Mouse (Mus musculus) MEL (cell line): ENCODE data around the gene Ptprj. TPM values are rescaled to one million over a fixed set of nuclear protein-coding genes. Genes with fewer than 3 reads are reported as not detected.
A peak's percentile ranks its signal among the peaks of the same experiment; 100 is the strongest.

Experiments used
- DNase-seq: peaks from one replicate; pipeline ENCODE4 v3.0.0; 2011; ENCODE audit warnings: low read depth, low spot score
- H3K27ac ChIP-seq: 2 replicates; pipeline ENCODE4 v1.5.1; 2012; ENCODE audit warnings: low read depth, mild to moderate bottlenecking, control low read depth, low read length, moderate library complexity; ENCODE audit not compliant: control insufficient read depth
- H3K27me3 ChIP-seq, 2 experiments: fragments of 150-350 bp in 1 of 2; sonication (generic) in 1 of 2; 2 replicates each; pipeline ENCODE4 v1.6.1; 2012; ENCODE audit warnings: low read length in 2 of 2, mild to moderate bottlenecking in 2 of 2, improper control_type of control experiment in 1 of 2, moderate library complexity in 1 of 2; ENCODE audit not compliant: insufficient read depth in 2 of 2, control insufficient read depth in 1 of 2
- H3K36me3 ChIP-seq, 2 experiments: 2 replicates each; pipeline ENCODE4 v1.6.1; 2012 to 2014; ENCODE audit warnings: low read length in 2 of 2, improper control_type of control experiment in 1 of 2, inconsistent platforms in 1 of 2, mild to moderate bottlenecking in 1 of 2; ENCODE audit not compliant: insufficient read depth in 2 of 2, control insufficient read depth in 1 of 2
- H3K4me1 ChIP-seq, 2 experiments: fragments of 150-350 bp in 1 of 2; sonication (generic) in 1 of 2; 2 replicates each; pipeline ENCODE4 v1.6.1; 2012; ENCODE audit warnings: low read length in 2 of 2, improper control_type of control experiment in 1 of 2, mild to moderate bottlenecking in 1 of 2; ENCODE audit not compliant: insufficient read depth in 2 of 2, control insufficient read depth in 1 of 2
- H3K4me3 ChIP-seq, 2 experiments: fragments of 150-350 bp in 1 of 2; sonication (generic) in 1 of 2; 2 replicates each; pipeline ENCODE4 v1.5.1; 2012; ENCODE audit warnings: low read depth in 2 of 2, low read length in 2 of 2, mild to moderate bottlenecking in 2 of 2, moderate library complexity in 2 of 2, control low read depth in 1 of 2, improper control_type of control experiment in 1 of 2; ENCODE audit not compliant: control insufficient read depth in 1 of 2, insufficient read depth in 1 of 2
- H3K79me2 ChIP-seq: 2 replicates; pipeline ENCODE4 v1.6.1; 2012; ENCODE audit warnings: mild to moderate bottlenecking, low read length, moderate library complexity; ENCODE audit not compliant: control insufficient read depth, poor library complexity, insufficient read depth
- H3K9ac ChIP-seq: 2 replicates; pipeline ENCODE4 v1.6.1; 2012; ENCODE audit warnings: low read depth, mild to moderate bottlenecking, control low read depth, low read length, moderate library complexity; ENCODE audit not compliant: control insufficient read depth, poor library complexity, severe bottlenecking
- H3K9me3 ChIP-seq: fragments of 150-350 bp; sonication (generic); replicated peaks from 2 replicates; pipeline ENCODE4 v1.6.1; 2012; ENCODE audit warnings: mild to moderate bottlenecking, low read length, improper control_type of control experiment, moderate library complexity; ENCODE audit not compliant: insufficient read depth
- BHLHE40 ChIP-seq: IDR thresholded peaks from 2 replicates; pipeline ENCODE4 v1.6.1; 2012; ENCODE audit warnings: low read depth, mild to moderate bottlenecking, inconsistent platforms, low read length, improper control_type of control experiment, borderline replicate concordance
- CTCF ChIP-seq, 3 experiments: IDR thresholded peaks in 2 of 3; conservative IDR thresholded peaks in 1 of 3; 2 replicates each; pipeline ENCODE4 v1.5.1; 2011 to 2012; ENCODE audit warnings: low read length in 3 of 3, low read depth in 2 of 3, mild to moderate bottlenecking in 2 of 3, improper control_type of control experiment in 1 of 3, inconsistent platforms in 1 of 3, mixed read lengths in 1 of 3, moderate library complexity in 1 of 3; ENCODE audit not compliant: control insufficient read depth in 1 of 3, insufficient read depth in 1 of 3, poor library complexity in 1 of 3, severe bottlenecking in 1 of 3
- EP300 ChIP-seq, 2 experiments: IDR thresholded peaks; 2 replicates each; pipeline ENCODE4 v1.6.1; 2011; ENCODE audit warnings: improper control_type of control experiment in 2 of 2, low read length in 2 of 2, low read depth in 1 of 2, mild to moderate bottlenecking in 1 of 2
- GABPA ChIP-seq: IDR thresholded peaks from 2 replicates; pipeline ENCODE4 v1.6.1; 2012; ENCODE audit warnings: low read depth, mild to moderate bottlenecking, inconsistent platforms, low read length, improper control_type of control experiment, moderate library complexity
- HCFC1 ChIP-seq: IDR thresholded peaks from 2 replicates; pipeline ENCODE4 v1.6.1; 2012; ENCODE audit warnings: low read depth, mild to moderate bottlenecking, inconsistent platforms, low read length, improper control_type of control experiment, moderate library complexity
- JUND ChIP-seq: IDR thresholded peaks from 2 replicates; pipeline ENCODE4 v1.6.1; 2011; ENCODE audit warnings: low read depth, mild to moderate bottlenecking, improper control_type of control experiment, low read length
- MAFK ChIP-seq: IDR thresholded peaks from 2 replicates; pipeline ENCODE4 v1.6.1; 2011; ENCODE audit warnings: low read depth, mild to moderate bottlenecking, low read length, improper control_type of control experiment, borderline replicate concordance
- MAX ChIP-seq: IDR thresholded peaks from 2 replicates; pipeline ENCODE4 v1.6.1; 2011; ENCODE audit warnings: low read length, improper control_type of control experiment
- MEF2A ChIP-seq: IDR thresholded peaks from 2 replicates; pipeline ENCODE4 v1.6.1; 2014; ENCODE audit warnings: low read depth, mild to moderate bottlenecking, inconsistent platforms, low read length, improper control_type of control experiment; ENCODE audit not compliant: poor library complexity, insufficient replicate concordance, severe bottlenecking; ENCODE audit errors: extremely low read depth
- MXI1 ChIP-seq: IDR thresholded peaks from 2 replicates; pipeline ENCODE4 v1.6.1; 2011; ENCODE audit warnings: mild to moderate bottlenecking, low read depth, low read length, improper control_type of control experiment
- MYB ChIP-seq: IDR thresholded peaks from 2 replicates; pipeline ENCODE4 v1.6.1; 2011; ENCODE audit warnings: mild to moderate bottlenecking, low read depth, low read length, improper control_type of control experiment
- NELFE ChIP-seq: IDR thresholded peaks from 2 replicates; pipeline ENCODE4 v1.6.1; 2011; ENCODE audit warnings: low read depth, low read length, improper control_type of control experiment
- POLR2A ChIP-seq, 2 experiments: IDR thresholded peaks; 2 replicates each; pipeline ENCODE4 v1.6.1; 2011 to 2012; ENCODE audit warnings: low read length in 2 of 2, mild to moderate bottlenecking in 2 of 2, control low read depth in 1 of 2, improper control_type of control experiment in 1 of 2, low read depth in 1 of 2, moderate library complexity in 1 of 2; ENCODE audit not compliant: control insufficient read depth in 1 of 2, insufficient read depth in 1 of 2, poor library complexity in 1 of 2
- POLR2AphosphoS5 ChIP-seq: IDR thresholded peaks from 2 replicates; pipeline ENCODE4 v1.6.1; 2012; ENCODE audit warnings: low read depth, borderline replicate concordance, mild to moderate bottlenecking, inconsistent platforms, low read length, moderate library complexity, mixed read lengths
- RAD21 ChIP-seq: IDR thresholded peaks from 2 replicates; pipeline ENCODE4 v1.6.1; 2011; ENCODE audit warnings: mild to moderate bottlenecking, low read depth, low read length, improper control_type of control experiment
- SIN3A ChIP-seq: IDR thresholded peaks from 2 replicates; pipeline ENCODE4 v1.6.1; 2012; ENCODE audit warnings: low read length, improper control_type of control experiment, inconsistent platforms
- TAL1 ChIP-seq: IDR thresholded peaks from 2 replicates; pipeline ENCODE4 v1.6.1; 2012; ENCODE audit warnings: mild to moderate bottlenecking, inconsistent platforms, low read length, moderate library complexity, mixed read lengths
- TCF12 ChIP-seq: IDR thresholded peaks from 2 replicates; pipeline ENCODE4 v1.6.1; 2014; ENCODE audit warnings: low read depth, mild to moderate bottlenecking, inconsistent platforms, low read length, improper control_type of control experiment, moderate library complexity
- UBTF ChIP-seq: IDR thresholded peaks from 2 replicates; pipeline ENCODE4 v1.6.1; 2012; ENCODE audit warnings: low read depth, mild to moderate bottlenecking, inconsistent platforms, low read length, improper control_type of control experiment, moderate library complexity, borderline replicate concordance; ENCODE audit not compliant: insufficient read depth
- USF1 ChIP-seq: IDR thresholded peaks from 2 replicates; pipeline ENCODE4 v1.6.1; 2014; ENCODE audit warnings: low read depth, mild to moderate bottlenecking, inconsistent platforms, low read length, improper control_type of control experiment, moderate library complexity
- ZKSCAN1 ChIP-seq: IDR thresholded peaks from 2 replicates; pipeline ENCODE4 v1.6.1; 2012; ENCODE audit warnings: low read depth, mild to moderate bottlenecking, inconsistent platforms, low read length, improper control_type of control experiment, moderate library complexity
- ZMIZ1 ChIP-seq: IDR thresholded peaks from 2 replicates; pipeline ENCODE4 v1.6.1; 2012; ENCODE audit warnings: low read depth, mild to moderate bottlenecking, inconsistent platforms, low read length, improper control_type of control experiment, moderate library complexity
- polyA plus RNA-seq, 2 experiments: library from polyadenylated mRNA; stranded (reverse) in 1 of 2; unstranded in 1 of 2; fragments of >175 nt in 1 of 2; fragments of >200 nt in 1 of 2; gene quantifications; 2 replicates each; pipeline versions ENCODE4 v1.2.1 to v1.2.4; 2012; ENCODE audit warnings: low replicate concordance in 2 of 2, low read depth in 1 of 2; ENCODE audit not compliant: insufficient read length in 2 of 2, insufficient read depth in 1 of 2, missing spikeins in 1 of 2
- total RNA-seq: library from RNA; depleted of rRNA; stranded (reverse); fragments of 300-350 nt; gene quantifications from 2 replicates; pipeline ENCODE4 v1.2.3, GENCODE M21; 2012

Gene Ptprj
- total and polyA plus RNA-seq, 3 experiments: 6.4 to 10.2 TPM; not detected in 1

- TF ChIP-seq ZMIZ1 (no peak), TCF12 (peak; percentile 64; the same call in 1 of the 2 replicates), MAX (no peak; the same call in 1 of the 2 replicates), RAD21 (peak; percentile 98), MAFK (no peak), MEF2A (no peak), MYB (peak; percentile 75), USF1 (no peak), HCFC1 (peak; percentile 59), GABPA (no peak), TAL1 (no peak), SIN3A (peak; percentile 79), POLR2A (IDR thresholded peaks at IDR 0.05; ENCODE audit: control insufficient read depth in 1 of 2, insufficient read depth in 1 of 2, low read depth in 1 of 2, low read length in 2 of 2, poor library complexity in 1 of 2) (no peak)
These were observed 105.6 kb downstream of the Ptprj start (continued) for GRCm38 (mm10) chr2:90474593-90475405.

GRCm38 (mm10) chr2:90472701-90473100, 107.7 kb downstream of the Ptprj start:
- TF ChIP-seq ZMIZ1 (no peak), BHLHE40 (no peak), NELFE (no peak), UBTF (no peak), JUND (no peak), MEF2A (no peak), EP300 (IDR thresholded peaks at IDR 0.05; ENCODE audit: low read depth in 1 of 2, low read length in 2 of 2) (no peak), MXI1 (no peak), POLR2AphosphoS5 (no peak), CTCF (IDR thresholded peaks at IDR 0.05 in 2 of 3, conservative IDR thresholded peaks at IDR 0.05 in 1 of 3; ENCODE audit: control insufficient read depth in 1 of 3, insufficient read depth in 1 of 3, low read depth in 2 of 3, low read length in 3 of 3, poor library complexity in 1 of 3, severe bottlenecking in 1 of 3) (no peak), POLR2A (IDR thresholded peaks at IDR 0.05; ENCODE audit: control insufficient read depth in 1 of 2, insufficient read depth in 1 of 2, low read depth in 1 of 2, low read length in 2 of 2, poor library complexity in 1 of 2) (no peak), ZKSCAN1 (no peak)
- no peak for DNase-seq
- Histone ChIP-seq H3K36me3 (peaks cover 3 to 4% of the 10 kb centered on the region in 2 experiments; a peak in 2 of 4 replicates), H3K4me1 (no peaks in the 10 kb centered on the region), H3K79me2 (no peaks in the 10 kb centered on the region), H3K4me3 (no peak overlapping the region), H3K27me3 (no peaks in the 10 kb centered on the region), H3K9ac (no peak overlapping the region), H3K9me3 (no peaks in the 10 kb centered on the region), H3K27ac (no peak overlapping the region)
